Mouse (Mus musculus) lung, postnatal 10 days (tissue): Measurements from ENCODE around the gene Cpne2.

ENCODE experiments used
- DNase-seq: peaks from one replicate; pipeline ENCODE4 v3.0.0; 2021

Cpne2 gene

GRCm38 (mm10) chr8:94532873-94533671 is at the start of gene Cpne2:
Gene Cpne2 (plus strand): TSS chr8:94532990.
- DNase-seq, result peak; percentile 80

GRCm38 (mm10) chr8:94485288-94485687 is 47.5 kb upstream of the Cpne2 start:
- no peak for DNase-seq

- peak; percentile 75 for DNase-seq
Measured at GRCm38 (mm10) chr8:94485882-94486281, 46.9 kb upstream of the Cpne2 start.

GRCm38 (mm10) chr8:94488016-94488415 is 44.8 kb upstream of the Cpne2 start:
- no peak for DNase-seq

GRCm38 (mm10) chr8:94489809-94490483 is 42.8 kb upstream of the Cpne2 start:
- no peak for DNase-seq

GRCm38 (mm10) chr8:94492021-94492681 is 40.6 kb upstream of the Cpne2 start:
- peak; percentile 86 for DNase-seq

GRCm38 (mm10) chr8:94493240-94493639 is 39.5 kb upstream of the Cpne2 start:
- peak; percentile 5 for DNase-seq

GRCm38 (mm10) chr8:94515430-94516208 is 17.2 kb upstream of the Cpne2 start:
- DNase-seq, result no peak

- DNase-seq, result no peak
Measured at GRCm38 (mm10) chr8:94516209-94516593, 16.6 kb upstream of the Cpne2 start.

- DNase-seq, result no peak
Measured at GRCm38 (mm10) chr8:94516766-94517165, 16.0 kb upstream of the Cpne2 start.

GRCm38 (mm10) chr8:94518331-94518730 is 14.5 kb upstream of the Cpne2 start:
- no peak for DNase-seq

- DNase-seq, result no peak
Measured at GRCm38 (mm10) chr8:94519021-94519420, 13.8 kb upstream of the Cpne2 start.

GRCm38 (mm10) chr8:94521481-94521880 is 11.3 kb upstream of the Cpne2 start:
- no peak for DNase-seq

GRCm38 (mm10) chr8:94522482-94522881 is 10.3 kb upstream of the Cpne2 start:
- no peak for DNase-seq

- DNase-seq, result no peak
Measured at GRCm38 (mm10) chr8:94524554-94524953, 8.2 kb upstream of the Cpne2 start.

- no peak for DNase-seq
Measured at GRCm38 (mm10) chr8:94527178-94527577, 5.6 kb upstream of the Cpne2 start.

GRCm38 (mm10) chr8:94528245-94528644 is 4.5 kb upstream of the Cpne2 start:
- peak; percentile 70 for DNase-seq

- no peak for DNase-seq
Measured at GRCm38 (mm10) chr8:94529875-94530274, 2.9 kb upstream of the Cpne2 start.

GRCm38 (mm10) chr8:94530643-94531042 is 2.1 kb upstream of the Cpne2 start:
- no peak for DNase-seq

- no peak for DNase-seq
Measured at GRCm38 (mm10) chr8:94532000-94532399, 790 bp upstream of the Cpne2 start.

- DNase-seq, result no peak
Measured at GRCm38 (mm10) chr8:94532525-94532872, 291 bp upstream of the Cpne2 start.

GRCm38 (mm10) chr8:94534612-94535011 is 1.8 kb downstream of the Cpne2 start:
- peak; percentile 16 for DNase-seq

- DNase-seq, result no peak
Measured at GRCm38 (mm10) chr8:94535631-94536030, 2.8 kb downstream of the Cpne2 start.
